Mouse (Mus musculus) heart, adult 2 months (tissue): ENCODE data around the gene Macrod1.

Experiments
- CTCF ChIP-seq: fragments of 200-600 bp; IDR thresholded peaks from 2 replicates; pipeline ENCODE4 v1.8.1; 2022; ENCODE audit warnings: antibody characterized with exemption, mild to moderate bottlenecking, moderate library complexity
- EP300 ChIP-seq: fragments of 200-500 bp; IDR thresholded peaks from 2 replicates; pipeline ENCODE4 v1.6.1; 2011; ENCODE audit warnings: low read depth, low read length, control low read depth; ENCODE audit not compliant: insufficient read depth
- POLR2A ChIP-seq: fragments of 200-500 bp; IDR thresholded peaks from 2 replicates; pipeline ENCODE4 v1.6.1; 2011; ENCODE audit warnings: mild to moderate bottlenecking, low read depth, low read length, control low read depth; ENCODE audit not compliant: insufficient read depth

DNA sequence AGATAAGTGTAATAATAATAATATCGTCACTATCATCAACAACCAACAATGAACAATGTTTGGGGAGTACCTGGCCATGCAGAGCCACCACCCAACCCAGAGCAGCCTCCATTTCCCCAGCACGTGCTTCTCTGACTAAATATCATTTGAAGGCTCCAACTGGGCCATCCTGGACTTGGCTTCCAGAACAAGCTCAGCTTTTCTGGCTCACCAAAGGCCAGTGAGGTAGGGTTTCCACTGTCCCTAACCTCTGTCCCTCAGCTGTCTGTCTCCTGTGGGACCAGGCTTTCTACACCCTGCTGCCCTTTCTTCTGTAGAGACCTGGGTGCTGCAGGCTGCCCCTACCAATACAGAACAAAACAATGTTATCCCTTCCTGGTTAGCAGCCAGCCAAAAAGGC lies 50.0 kb downstream of the Macrod1 start:
- TF ChIP-seq POLR2A (no peak), CTCF (no peak), EP300 (no peak)
